Mouse (Mus musculus) small intestine, adult 2 months (tissue): ENCODE data around the gene Ppm1b. TPM values are rescaled to one million over a fixed set of nuclear protein-coding genes. Genes with fewer than 3 reads are reported as not detected.
A peak's percentile ranks its signal among the peaks of the same experiment; 100 is the strongest.

Experiments used
- H3K27ac ChIP-seq: fragments of 200-500 bp; 2 replicates; pipeline ENCODE4 v1.5.1; 2012; ENCODE audit warnings: low read depth, low read length, control low read depth, inconsistent platforms; ENCODE audit not compliant: insufficient read depth
- H3K27me3 ChIP-seq: fragments of 200-500 bp; 2 replicates; pipeline ENCODE4 v1.6.1; 2012; ENCODE audit warnings: mild to moderate bottlenecking, moderate library complexity, low read length, inconsistent platforms; ENCODE audit not compliant: control insufficient read depth, insufficient read depth
- H3K36me3 ChIP-seq: fragments of 200-500 bp; 2 replicates; pipeline ENCODE4 v1.6.1; 2012; ENCODE audit warnings: mild to moderate bottlenecking, low read length, control low read depth, inconsistent platforms; ENCODE audit not compliant: control insufficient read depth, insufficient read depth
- H3K4me1 ChIP-seq: fragments of 200-500 bp; 2 replicates; pipeline ENCODE4 v1.6.1; 2012; ENCODE audit warnings: low read length, inconsistent platforms, mixed read lengths; ENCODE audit not compliant: control insufficient read depth, insufficient read depth, insufficient read length
- H3K4me3 ChIP-seq: fragments of 200-500 bp; 2 replicates; pipeline ENCODE4 v1.5.1; 2012; ENCODE audit warnings: low read depth, mild to moderate bottlenecking, control low read depth, inconsistent platforms, low read length, moderate library complexity
- CTCF ChIP-seq: fragments of 200-500 bp; IDR thresholded peaks from 2 replicates; pipeline ENCODE4 v1.5.1; 2012; ENCODE audit warnings: low read depth, mild to moderate bottlenecking, control low read depth, inconsistent platforms, low read length, moderate library complexity, mixed read lengths; ENCODE audit not compliant: insufficient replicate concordance, insufficient read length; ENCODE audit errors: extremely low read depth
- POLR2A ChIP-seq: fragments of 200-500 bp; IDR thresholded peaks from 2 replicates; pipeline ENCODE4 v1.6.1; 2012; ENCODE audit warnings: low read depth, mild to moderate bottlenecking, control low read depth, inconsistent platforms, low read length, moderate library complexity
- WGBS: fragments of 180-500 bp; shearing (Covaris S2); methylation state at CpG from one replicate; pipeline ENCODE4 v1.1.7; 2018; 5-methylcytosine and 5-hydroxymethylcytosine counted together
- polyA plus RNA-seq: library from polyadenylated mRNA; depleted of rRNA; stranded (reverse); fragments of >200 nt; gene quantifications from 2 replicates; pipeline ENCODE4 v1.2.3, GENCODE M21; 2012

The Ppm1b gene
- polyA plus RNA-seq, 1 experiment: 17.6 TPM

DNA sequence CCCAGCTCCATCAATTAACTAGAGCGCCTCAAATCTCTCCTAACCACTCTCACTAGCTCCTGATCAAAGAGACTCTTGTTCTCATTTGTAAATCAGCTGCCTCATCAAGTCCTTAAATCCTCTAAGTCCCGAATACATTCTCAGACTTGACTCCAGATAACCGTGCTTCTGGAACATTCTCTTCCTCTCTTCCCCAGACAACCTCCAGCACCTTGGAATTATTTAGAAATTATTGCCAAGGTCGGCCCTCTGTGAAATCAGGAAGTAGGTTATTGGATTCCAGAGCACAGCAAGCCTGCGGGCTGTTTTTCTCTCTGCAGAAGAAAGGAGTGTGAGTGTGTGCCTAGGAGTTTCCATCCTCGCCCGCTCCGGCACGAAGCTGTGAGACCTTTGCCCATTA lies 20.2 kb upstream of the Ppm1b start:
- H3K4me3 ChIP-seq: no peak overlapping the region
- H3K27me3 ChIP-seq: no peaks in the 10 kb centered on the region
- 25% methylated on average over 9 of the region's 9 CpGs for WGBS
- no peak overlapping the region for H3K27ac ChIP-seq
- H3K36me3 ChIP-seq: no peaks in the 10 kb centered on the region
- peaks cover 2% of the 10 kb centered on the region; the same call in 1 of the 2 replicates for H3K4me1 ChIP-seq
- TF ChIP-seq CTCF (no peak), POLR2A (no peak)

DNA sequence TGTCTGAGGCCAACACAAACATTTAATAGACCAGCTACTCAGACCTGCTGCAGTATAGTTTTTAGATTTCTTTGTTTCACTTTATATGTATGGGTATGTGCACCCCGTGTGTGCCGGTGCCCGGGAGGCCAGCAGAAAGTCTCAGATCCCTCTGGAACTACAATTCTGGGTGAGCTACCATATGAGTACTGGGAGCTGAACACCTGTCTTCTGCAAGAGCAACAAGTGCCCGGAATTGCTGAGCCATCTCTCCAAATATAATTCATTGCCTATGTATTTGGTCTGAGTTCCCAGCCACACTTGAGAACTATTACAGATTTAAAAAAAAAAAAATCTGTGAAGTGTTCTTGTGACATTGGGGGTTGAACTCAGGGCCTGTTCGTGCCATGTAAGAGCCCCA lies 19.7 kb upstream of the Ppm1b start:
- no peaks in the 10 kb centered on the region for H3K27me3 ChIP-seq
- no peak for TF ChIP-seq CTCF
- no peak for TF ChIP-seq POLR2A
- H3K4me3 ChIP-seq: no peak overlapping the region
- WGBS: 66% methylated on average over 5 of the region's 5 CpGs
- no peaks in the 10 kb centered on the region for H3K36me3 ChIP-seq
- H3K4me1 ChIP-seq: peaks cover 3% of the 10 kb centered on the region; the same call in 1 of the 2 replicates
- no peak overlapping the region for H3K27ac ChIP-seq

DNA sequence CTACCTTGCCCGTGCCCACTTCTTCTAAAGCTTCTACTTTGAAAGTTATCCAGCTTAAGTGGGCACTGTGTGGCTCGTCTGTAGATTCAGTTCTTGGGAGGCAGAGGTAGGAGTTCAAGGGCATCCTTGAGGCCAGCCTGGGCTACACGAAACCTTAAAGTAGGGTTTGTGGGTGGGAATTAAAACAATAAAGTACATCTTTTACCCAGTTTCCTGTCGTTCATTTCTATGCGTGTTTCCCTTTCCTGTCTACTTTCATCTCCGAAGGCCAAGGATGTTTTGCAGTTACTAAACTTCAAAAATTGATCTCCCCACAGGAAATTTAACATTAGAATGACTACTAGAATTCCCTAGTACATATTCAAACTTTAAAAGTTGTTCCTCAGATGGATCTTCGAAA lies 19.3 kb upstream of the Ppm1b start:
- no peak for TF ChIP-seq CTCF
- TF ChIP-seq POLR2A: no peak

DNA sequence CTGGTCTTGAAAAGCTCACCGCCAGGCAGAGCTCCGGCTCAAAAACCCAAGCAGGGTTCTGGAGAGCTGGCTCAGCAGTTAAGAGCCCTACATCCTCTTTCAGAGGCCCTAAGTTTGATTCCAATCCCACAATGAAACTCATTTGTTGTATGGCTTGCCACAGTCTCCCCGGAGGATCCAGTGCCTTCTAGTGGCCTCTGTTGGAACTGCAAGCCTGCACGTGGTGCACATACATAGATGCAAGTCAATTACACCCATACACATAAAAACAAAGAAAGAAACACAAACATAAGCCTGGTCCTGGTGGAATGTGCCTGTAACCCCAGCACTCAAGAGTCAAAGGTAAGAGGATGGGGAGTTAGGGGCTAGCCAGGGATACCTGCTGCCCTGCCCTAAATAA lies 18.3 kb upstream of the Ppm1b start:
- no peak for TF ChIP-seq POLR2A
- TF ChIP-seq CTCF: peak; percentile 11; the same call in 1 of the 2 replicates
- WGBS: 95% methylated on average over 4 of the region's 4 CpGs
- Histone ChIP-seq H3K36me3 (no peaks in the 10 kb centered on the region), H3K4me1 (peaks cover 3% of the 10 kb centered on the region; the same call in 1 of the 2 replicates), H3K27me3 (no peaks in the 10 kb centered on the region), H3K27ac (no peak overlapping the region), H3K4me3 (no peak overlapping the region)

More for the DNA sequence above, 19.3 kb upstream of the Ppm1b start:
- no peaks in the 10 kb centered on the region for H3K27me3 ChIP-seq
- WGBS: 89% methylated on average over 7 of the region's 7 CpGs
- no peaks in the 10 kb centered on the region for H3K36me3 ChIP-seq
- H3K27ac ChIP-seq: no peak overlapping the region
- no peak overlapping the region for H3K4me3 ChIP-seq
- peaks cover 3% of the 10 kb centered on the region; the same call in 1 of the 2 replicates for H3K4me1 ChIP-seq

DNA sequence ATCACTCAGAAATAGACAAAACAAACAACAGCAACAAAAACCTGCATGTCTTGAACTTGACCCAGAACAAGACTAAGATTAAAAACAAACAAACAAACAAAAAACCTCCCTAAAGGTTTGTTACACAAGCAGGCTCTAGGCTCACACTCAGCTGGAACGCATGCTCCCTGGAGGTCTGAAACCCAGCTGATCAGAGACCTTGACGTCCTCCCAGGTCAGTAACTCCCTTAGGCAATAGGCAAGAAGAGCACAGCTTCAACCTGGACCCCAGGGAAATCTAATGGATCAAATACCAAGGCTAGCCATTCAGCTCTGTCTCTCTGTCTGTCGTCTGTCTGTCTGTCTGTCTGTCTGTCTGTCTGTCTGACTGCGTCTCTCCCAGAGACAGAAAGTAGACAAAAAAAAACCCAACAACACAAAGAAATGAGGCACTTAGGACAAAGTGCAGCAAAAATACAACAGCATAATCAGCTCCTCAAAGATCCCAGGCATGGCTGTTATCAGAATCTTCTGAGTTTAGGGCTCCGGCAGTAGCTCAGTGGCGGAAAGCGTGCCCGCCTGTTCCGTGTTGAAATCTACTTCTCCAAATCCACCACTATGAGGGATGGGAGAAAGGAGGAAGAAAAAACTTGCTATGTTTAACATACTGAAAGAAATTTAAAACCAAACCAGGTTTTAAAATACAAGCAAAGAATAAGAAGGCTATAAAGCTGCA lies 16.4 kb upstream of the Ppm1b start:
- H3K27me3 ChIP-seq: no peaks in the 10 kb centered on the region
- peaks cover 3% of the 10 kb centered on the region; the same call in 1 of the 2 replicates for H3K4me1 ChIP-seq
- TF ChIP-seq POLR2A (no peak), CTCF (no peak)
- 77% methylated on average over 9 of the region's 9 CpGs for WGBS
- H3K27ac ChIP-seq: no peak overlapping the region
- no peaks in the 10 kb centered on the region for H3K36me3 ChIP-seq
- H3K4me3 ChIP-seq: no peak overlapping the region

DNA sequence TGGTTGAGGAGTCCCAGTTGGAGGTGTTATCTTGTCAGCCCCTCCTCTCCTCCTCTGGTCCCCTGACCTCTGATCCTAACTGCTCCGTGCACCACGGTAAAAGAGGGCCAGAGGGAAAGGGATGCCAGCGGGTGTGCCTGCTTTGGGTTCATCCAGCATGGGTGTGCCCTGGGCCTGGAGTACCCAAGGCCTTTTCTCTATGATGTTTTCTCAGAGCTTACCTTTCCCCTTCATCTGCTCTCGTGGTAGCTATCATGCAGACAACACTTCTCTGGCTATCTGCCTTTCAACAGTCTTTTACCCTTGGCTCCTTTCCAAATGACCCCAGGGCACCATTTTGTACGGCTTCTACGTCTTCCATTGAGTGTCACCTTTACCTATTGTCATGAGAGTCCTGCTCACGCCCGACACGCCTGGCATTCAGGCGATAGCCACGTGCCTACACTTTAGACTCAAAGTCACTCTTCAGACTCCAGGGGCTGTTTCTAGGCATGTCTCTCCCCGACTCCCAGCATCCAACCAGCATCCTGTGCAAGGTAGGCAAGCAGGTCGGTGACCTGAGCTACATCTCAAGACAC lies 15.2 kb upstream of the Ppm1b start:
- Histone ChIP-seq H3K36me3 (no peaks in the 10 kb centered on the region), H3K27ac (no peak overlapping the region), H3K27me3 (no peaks in the 10 kb centered on the region), H3K4me3 (no peak overlapping the region), H3K4me1 (peaks cover 3% of the 10 kb centered on the region; the same call in 1 of the 2 replicates)
- no peak for TF ChIP-seq CTCF
- no peak for TF ChIP-seq POLR2A
- WGBS: 77% methylated on average over 13 of the region's 13 CpGs

DNA sequence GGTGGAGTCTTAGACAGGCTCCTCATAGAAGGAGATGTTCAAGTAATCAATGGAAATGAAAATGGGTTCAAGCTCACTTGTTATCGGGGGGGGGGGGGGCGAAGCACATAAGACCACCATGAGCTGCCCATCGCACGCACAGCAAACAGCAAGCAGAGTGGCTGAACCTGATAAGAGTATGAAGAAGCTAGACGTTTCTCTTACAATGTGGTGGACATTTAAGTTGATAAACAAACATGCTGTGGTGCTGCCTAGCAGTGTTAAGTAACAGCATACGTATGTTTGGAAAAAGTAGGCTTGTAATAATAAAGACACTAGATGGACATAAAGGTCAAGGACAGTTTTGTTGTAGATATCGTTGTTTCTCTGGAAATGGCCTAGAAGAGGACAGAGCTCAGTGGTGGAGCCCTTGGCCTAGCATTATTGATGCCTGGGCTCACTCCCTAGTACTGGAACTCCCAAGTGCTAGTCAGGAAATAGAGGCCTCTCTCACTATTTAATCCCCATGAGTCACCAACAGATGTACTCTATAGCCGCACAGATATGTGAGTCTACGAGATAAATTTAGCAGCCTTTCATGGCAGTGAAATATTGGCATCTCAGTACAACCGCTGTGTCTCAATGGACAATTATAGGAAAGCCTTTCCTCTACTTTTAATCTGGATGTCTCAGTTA lies 14.0 kb upstream of the Ppm1b start:
- Histone ChIP-seq H3K27ac (no peak overlapping the region), H3K4me3 (no peak overlapping the region), H3K36me3 (no peaks in the 10 kb centered on the region), H3K4me1 (peaks cover 3% of the 10 kb centered on the region; the same call in 1 of the 2 replicates), H3K27me3 (no peaks in the 10 kb centered on the region)
- 88% methylated on average over 10 of the region's 10 CpGs for WGBS
- no peak for TF ChIP-seq CTCF
- TF ChIP-seq POLR2A: no peak
